Mouse (Mus musculus) skeletal muscle tissue, adult 2 months (tissue): Measurements from ENCODE around the gene Top2a.

Experiments
- DNase-seq: peaks from one replicate; pipeline ENCODE4 v3.0.0-alpha.2; 2012; ENCODE audit warnings: low read depth, low spot score

The Top2a gene

GRCm38 (mm10) chr11:99023500-99024467, at the start of gene Top2a:
Gene Top2a (minus strand): TSS chr11:99024189.
- DNase-seq = peak; percentile 98

- DNase-seq = no peak
These were observed 49.8 kb upstream of the Top2a start for GRCm38 (mm10) chr11:99073781-99074180.

GRCm38 (mm10) chr11:99071866-99072265, 47.9 kb upstream of the Top2a start:
- no peak for DNase-seq

- DNase-seq = no peak
These were observed 44.5 kb upstream of the Top2a start for GRCm38 (mm10) chr11:99068455-99068854.

- DNase-seq = no peak
These were observed 43.6 kb upstream of the Top2a start for GRCm38 (mm10) chr11:99067591-99067990.

GRCm38 (mm10) chr11:99065979-99066378, 42.0 kb upstream of the Top2a start:
- peak; percentile 92 for DNase-seq

- no peak for DNase-seq
These were observed 41.4 kb upstream of the Top2a start for GRCm38 (mm10) chr11:99065353-99065752.

GRCm38 (mm10) chr11:99063406-99064131, 39.6 kb upstream of the Top2a start:
- no peak for DNase-seq

GRCm38 (mm10) chr11:99062661-99063060, 38.7 kb upstream of the Top2a start:
- DNase-seq = no peak

- DNase-seq = no peak
These were observed 36.4 kb upstream of the Top2a start for GRCm38 (mm10) chr11:99060435-99060834.

- DNase-seq = peak; percentile 44
These were observed 31.8 kb upstream of the Top2a start for GRCm38 (mm10) chr11:99055571-99056452.

- DNase-seq = no peak
These were observed 31.2 kb upstream of the Top2a start for GRCm38 (mm10) chr11:99055143-99055542.

- DNase-seq = peak; percentile 69
These were observed 23.7 kb upstream of the Top2a start for GRCm38 (mm10) chr11:99047643-99048042.

- peak; percentile 93 for DNase-seq
These were observed 23.1 kb upstream of the Top2a start for GRCm38 (mm10) chr11:99047120-99047519.

- no peak for DNase-seq
These were observed 21.3 kb upstream of the Top2a start for GRCm38 (mm10) chr11:99045159-99045889.

GRCm38 (mm10) chr11:99044306-99044705, 20.3 kb upstream of the Top2a start:
- DNase-seq = peak; percentile 56

- DNase-seq = no peak
These were observed 19.6 kb upstream of the Top2a start for GRCm38 (mm10) chr11:99043632-99044031.

- peak; percentile 65 for DNase-seq
These were observed 18.9 kb upstream of the Top2a start for GRCm38 (mm10) chr11:99042834-99043431.

GRCm38 (mm10) chr11:99041841-99042780, 18.1 kb upstream of the Top2a start:
- no peak for DNase-seq
